Mouse (Mus musculus): ENCODE results near the gene Ercc6. TPM values are rescaled to one million over a fixed set of nuclear protein-coding genes. Genes with fewer than 3 reads are reported as not detected.

Ercc6 gene
- total and polyA plus RNA-seq, 3 experiments = 1.7 to 31.5 (median 18.8) TPM

- Histone ChIP-seq H3K4me3 (ENCODE audit: low read depth, low read length) (no peak overlapping the region), H3K9me3 (replicated peaks) (no peaks in the 10 kb centered on the region), H3K4me1 (ENCODE audit: insufficient read depth, low read depth, low read length) (peaks cover 33% of the 10 kb centered on the region), H3K27me3 (ENCODE audit: insufficient read depth, low read length) (peaks cover 10% of the 10 kb centered on the region; the same call in 1 of the 2 replicates), H3K36me3 (replicated peaks) (no peaks in the 10 kb centered on the region)
- DNase-seq (ENCODE audit: low spot score) = no peak
- TF ChIP-seq POLR2AphosphoS5 (IDR thresholded peaks at IDR 0.05; ENCODE audit: insufficient replicate concordance, low read depth, low read length) (no peak), GATA1 (IDR thresholded peaks at IDR 0.05; ENCODE audit: borderline replicate concordance, low read length) (no peak), TAL1 (conservative IDR thresholded peaks at IDR 0.05; ENCODE audit: low read depth, low read length) (no peak), CTCF (IDR thresholded peaks at IDR 0.05; ENCODE audit: low read depth, low read length) (no peak), GATA2 (IDR thresholded peaks at IDR 0.05; ENCODE audit: borderline replicate concordance, low read depth, low read length) (no peak)
- no peak for ATAC-seq (ENCODE audit: extremely low read depth, insufficient number of reproducible peaks, low FRiP score, poor library complexity, severe bottlenecking)
Measured at GRCm38 (mm10) chr14:32509443-32509961, 3.8 kb upstream of the Ercc6 start.

DNA sequence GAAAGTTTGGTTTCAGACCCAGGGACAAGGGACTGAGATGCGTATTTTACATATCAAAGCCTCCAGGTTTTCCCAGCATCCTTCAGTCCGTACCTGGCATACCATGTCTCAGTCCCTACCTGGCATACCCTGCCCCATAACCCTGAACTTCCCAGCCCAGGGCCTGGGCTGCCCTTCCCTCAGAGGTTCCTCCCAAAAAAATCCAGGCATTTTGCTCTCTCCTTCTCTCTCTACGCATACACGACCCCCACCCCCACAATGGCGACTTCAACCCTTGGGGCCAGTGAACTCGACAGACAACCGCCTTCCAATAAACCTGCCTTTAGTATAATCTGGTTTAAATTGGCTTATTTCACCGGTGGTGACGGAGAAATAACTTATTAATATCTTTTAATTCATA lies 409 bp upstream of the Ercc6 start:
- no peak for ATAC-seq (ENCODE audit: extremely low read depth, insufficient number of reproducible peaks, low FRiP score, poor library complexity, severe bottlenecking)
- peak overlapping the region; percentile 81; the same call in 1 of the 2 replicates for H3K4me3 ChIP-seq (ENCODE audit: low read depth, low read length)
- no peaks in the 10 kb centered on the region for H3K27me3 ChIP-seq (ENCODE audit: insufficient read depth, low read length)
- H3K4me1 ChIP-seq (ENCODE audit: insufficient read depth, low read depth, low read length) = peaks cover 36% of the 10 kb centered on the region
- TF ChIP-seq TAL1 (conservative IDR thresholded peaks at IDR 0.05; ENCODE audit: low read depth, low read length) (no peak), GATA1 (IDR thresholded peaks at IDR 0.05; ENCODE audit: borderline replicate concordance, low read length) (no peak), POLR2AphosphoS5 (IDR thresholded peaks at IDR 0.05; ENCODE audit: insufficient replicate concordance, low read depth, low read length) (no peak), GATA2 (IDR thresholded peaks at IDR 0.05; ENCODE audit: borderline replicate concordance, low read depth, low read length) (no peak), CTCF (IDR thresholded peaks at IDR 0.05; ENCODE audit: low read depth, low read length) (no peak)
- no peaks in the 10 kb centered on the region for H3K9me3 ChIP-seq (replicated peaks)
- DNase-seq (ENCODE audit: low spot score) = no peak
- peaks cover 30% of the 10 kb centered on the region for H3K36me3 ChIP-seq (replicated peaks)

GRCm38 (mm10) chr14:32516086-32516485 lies 2.8 kb downstream of the Ercc6 start:
- Histone ChIP-seq H3K4me1 (ENCODE audit: insufficient read depth, low read depth, low read length) (peaks cover 25% of the 10 kb centered on the region), H3K27me3 (ENCODE audit: insufficient read depth, low read length) (no peaks in the 10 kb centered on the region), H3K36me3 (replicated peaks) (peaks cover 60% of the 10 kb centered on the region), H3K9me3 (replicated peaks) (no peaks in the 10 kb centered on the region), H3K4me3 (ENCODE audit: low read depth, low read length) (no peak overlapping the region)
- no peak for DNase-seq (ENCODE audit: low spot score)
- ATAC-seq (ENCODE audit: extremely low read depth, insufficient number of reproducible peaks, low FRiP score, poor library complexity, severe bottlenecking) = no peak
- no peak for TF ChIP-seq TAL1 (conservative IDR thresholded peaks at IDR 0.05; ENCODE audit: low read depth, low read length)
- TF ChIP-seq GATA2 (IDR thresholded peaks at IDR 0.05; ENCODE audit: borderline replicate concordance, low read depth, low read length) = no peak
- TF ChIP-seq CTCF (IDR thresholded peaks at IDR 0.05; ENCODE audit: low read depth, low read length) = no peak
- no peak for TF ChIP-seq GATA1 (IDR thresholded peaks at IDR 0.05; ENCODE audit: borderline replicate concordance, low read length)
- no peak for TF ChIP-seq POLR2AphosphoS5 (IDR thresholded peaks at IDR 0.05; ENCODE audit: insufficient replicate concordance, low read depth, low read length)

- no peaks in the 10 kb centered on the region for H3K27me3 ChIP-seq (ENCODE audit: insufficient read depth, low read length)
- ATAC-seq (ENCODE audit: extremely low read depth, insufficient number of reproducible peaks, low FRiP score, poor library complexity, severe bottlenecking) (no peak), DNase-seq (ENCODE audit: low spot score) (no peak)
- H3K4me1 ChIP-seq (ENCODE audit: insufficient read depth, low read depth, low read length) = peaks cover 19% of the 10 kb centered on the region
- H3K9me3 ChIP-seq (replicated peaks) = no peaks in the 10 kb centered on the region
- H3K4me3 ChIP-seq (ENCODE audit: low read depth, low read length) = no peak overlapping the region
- H3K36me3 ChIP-seq (replicated peaks) = peaks cover 80% of the 10 kb centered on the region
- TF ChIP-seq GATA2 (IDR thresholded peaks at IDR 0.05; ENCODE audit: borderline replicate concordance, low read depth, low read length) (no peak), TAL1 (conservative IDR thresholded peaks at IDR 0.05; ENCODE audit: low read depth, low read length) (no peak), GATA1 (IDR thresholded peaks at IDR 0.05; ENCODE audit: borderline replicate concordance, low read length) (no peak), POLR2AphosphoS5 (IDR thresholded peaks at IDR 0.05; ENCODE audit: insufficient replicate concordance, low read depth, low read length) (no peak), CTCF (IDR thresholded peaks at IDR 0.05; ENCODE audit: low read depth, low read length) (no peak)
Measured at GRCm38 (mm10) chr14:32518543-32518942, 5.2 kb downstream of the Ercc6 start.

DNA sequence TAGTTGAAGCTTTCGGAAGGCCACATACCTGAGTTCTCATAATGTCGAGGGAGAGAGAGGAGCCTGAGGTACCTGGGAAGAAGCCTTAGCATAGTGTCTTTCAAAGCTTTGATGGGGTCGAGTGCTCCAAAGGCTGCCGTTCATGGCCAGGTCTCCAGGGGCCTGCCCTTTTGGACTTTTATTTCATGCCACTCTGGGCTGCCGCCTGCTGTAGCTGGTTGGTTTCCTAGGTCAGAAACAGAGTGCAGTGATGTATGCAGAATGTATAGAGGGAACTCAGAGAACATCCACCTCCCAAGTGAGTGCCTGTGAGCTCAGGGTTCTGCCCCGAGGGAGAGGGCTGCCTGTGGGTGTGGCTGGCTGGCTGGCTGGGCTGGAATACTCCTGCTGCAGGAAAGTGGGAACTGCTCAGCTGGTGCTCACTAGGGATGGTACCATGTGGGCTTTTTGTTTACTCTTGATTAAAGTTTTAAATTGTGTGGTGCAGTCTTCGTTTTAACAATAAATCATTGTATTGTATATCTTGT lies 7.1 kb downstream of the Ercc6 start:
- no peaks in the 10 kb centered on the region for H3K27me3 ChIP-seq (ENCODE audit: insufficient read depth, low read length)
- no peaks in the 10 kb centered on the region for H3K9me3 ChIP-seq (replicated peaks)
- H3K36me3 ChIP-seq (replicated peaks) = peaks cover 84% of the 10 kb centered on the region
- H3K4me3 ChIP-seq (ENCODE audit: low read depth, low read length) = no peak overlapping the region
- DNase-seq (ENCODE audit: low spot score) (no peak), ATAC-seq (ENCODE audit: extremely low read depth, insufficient number of reproducible peaks, low FRiP score, poor library complexity, severe bottlenecking) (no peak)
- H3K4me1 ChIP-seq (ENCODE audit: insufficient read depth, low read depth, low read length) = peaks cover 4% of the 10 kb centered on the region; the same call in 1 of the 2 replicates
- TF ChIP-seq GATA1 (IDR thresholded peaks at IDR 0.05; ENCODE audit: borderline replicate concordance, low read length) (no peak), CTCF (IDR thresholded peaks at IDR 0.05; ENCODE audit: low read depth, low read length) (no peak), GATA2 (IDR thresholded peaks at IDR 0.05; ENCODE audit: borderline replicate concordance, low read depth, low read length) (no peak), POLR2AphosphoS5 (IDR thresholded peaks at IDR 0.05; ENCODE audit: insufficient replicate concordance, low read depth, low read length) (no peak), TAL1 (conservative IDR thresholded peaks at IDR 0.05; ENCODE audit: low read depth, low read length) (no peak)

- H3K36me3 ChIP-seq (replicated peaks) = peaks cover 86% of the 10 kb centered on the region
Measured at GRCm38 (mm10) chr14:32522336-32522735, 9.0 kb downstream of the Ercc6 start.

More at GRCm38 (mm10) chr14:32522336-32522735, 9.0 kb downstream of the Ercc6 start:
- no peaks in the 10 kb centered on the region for H3K9me3 ChIP-seq (replicated peaks)
- H3K4me1 ChIP-seq (ENCODE audit: insufficient read depth, low read depth, low read length) = no peaks in the 10 kb centered on the region
- TF ChIP-seq POLR2AphosphoS5 (IDR thresholded peaks at IDR 0.05; ENCODE audit: insufficient replicate concordance, low read depth, low read length) = no peak
- TF ChIP-seq GATA2 (IDR thresholded peaks at IDR 0.05; ENCODE audit: borderline replicate concordance, low read depth, low read length) = no peak
- TF ChIP-seq CTCF (IDR thresholded peaks at IDR 0.05; ENCODE audit: low read depth, low read length) = no peak
- TF ChIP-seq TAL1 (conservative IDR thresholded peaks at IDR 0.05; ENCODE audit: low read depth, low read length) = no peak
- TF ChIP-seq GATA1 (IDR thresholded peaks at IDR 0.05; ENCODE audit: borderline replicate concordance, low read length) = no peak
- ATAC-seq (ENCODE audit: extremely low read depth, insufficient number of reproducible peaks, low FRiP score, poor library complexity, severe bottlenecking) (no peak), DNase-seq (ENCODE audit: low spot score) (no peak)
- no peaks in the 10 kb centered on the region for H3K27me3 ChIP-seq (ENCODE audit: insufficient read depth, low read length)
- H3K4me3 ChIP-seq (ENCODE audit: low read depth, low read length) = no peak overlapping the region

All from G1E (cell line).